Comparison of ENCODE assay signal across 23 mouse cellular contexts in genomic region chr11:67496796-67497195, GRCm38 (mm10).
"Had no signal": no experiment of that assay in that cellular context is flagged by ENCODE, and none has a peak within 500 bp of the region (broad histone marks: within the 10 kb centered on the region; RNA-seq: fewer than 3 reads in every experiment).

No protein-coding gene starts in this region.

- DNase-seq: gastrocnemius, postnatal 14 days; gastrocnemius, postnatal 36 days; heart, adult 11 months; heart, adult 2 months; heart, postnatal 14 days; heart, postnatal 36 days; kidney, adult 11 months; kidney, adult 8-10 months; kidney, postnatal 14 days; layer of hippocampus, adult 9-11 months; layer of hippocampus, postnatal 36 days; left cerebral cortex, postnatal 4 days had no signal

- H3K4me2 ChIP-seq: heart, embryonic 11.5 days; heart, embryonic 13.5 days; heart, embryonic 15.5 days; hindbrain, embryonic 13.5 days; hindbrain, embryonic 15.5 days; kidney, embryonic 15.5 days; limb, embryonic 13.5 days; limb, embryonic 15.5 days had no signal

- H3K9ac ChIP-seq: heart, embryonic 13.5 days; heart, embryonic 15.5 days; hindbrain, embryonic 13.5 days; hindbrain, embryonic 15.5 days; kidney, embryonic 15.5 days; limb, embryonic 13.5 days; limb, embryonic 15.5 days had no signal

- H3K36me3 ChIP-seq: heart, embryonic 13.5 days; heart, embryonic 15.5 days; hindbrain, embryonic 13.5 days; hindbrain, embryonic 15.5 days; kidney, embryonic 15.5 days; limb, embryonic 13.5 days; limb, embryonic 15.5 days had no signal

- ATAC-seq: hindbrain, postnatal 0 days; intestine, embryonic 16.5 days had no signal

- H3K4me3 ChIP-seq: heart, adult 2 months; heart, embryonic 13.5 days; heart, embryonic 15.5 days; hindbrain, embryonic 13.5 days; hindbrain, embryonic 15.5 days; kidney, embryonic 15.5 days; limb, embryonic 13.5 days; limb, embryonic 15.5 days had no signal

- H3K27ac ChIP-seq: heart, adult 2 months; heart, embryonic 13.5 days; heart, embryonic 15.5 days; hindbrain, embryonic 13.5 days; hindbrain, embryonic 15.5 days; hindbrain, postnatal 0 days; kidney, embryonic 15.5 days; kidney, postnatal 0 days; limb, embryonic 13.5 days; limb, embryonic 15.5 days had no signal

- H3K9me3 ChIP-seq: heart, embryonic 13.5 days; heart, embryonic 15.5 days; hindbrain, embryonic 13.5 days; hindbrain, embryonic 15.5 days; kidney, embryonic 15.5 days; limb, embryonic 13.5 days; limb, embryonic 15.5 days had no signal

- H3K27me3 ChIP-seq: heart, embryonic 13.5 days; heart, embryonic 15.5 days; hindbrain, embryonic 13.5 days; hindbrain, embryonic 15.5 days; kidney, embryonic 15.5 days; limb, embryonic 13.5 days; limb, embryonic 15.5 days had no signal

- H3K4me1 ChIP-seq: heart, embryonic 15.5 days; hindbrain, embryonic 13.5 days; limb, embryonic 15.5 days had no signal
